Comparison of ENCODE assay signal across 25 mouse cellular contexts in the genomic region with DNA sequence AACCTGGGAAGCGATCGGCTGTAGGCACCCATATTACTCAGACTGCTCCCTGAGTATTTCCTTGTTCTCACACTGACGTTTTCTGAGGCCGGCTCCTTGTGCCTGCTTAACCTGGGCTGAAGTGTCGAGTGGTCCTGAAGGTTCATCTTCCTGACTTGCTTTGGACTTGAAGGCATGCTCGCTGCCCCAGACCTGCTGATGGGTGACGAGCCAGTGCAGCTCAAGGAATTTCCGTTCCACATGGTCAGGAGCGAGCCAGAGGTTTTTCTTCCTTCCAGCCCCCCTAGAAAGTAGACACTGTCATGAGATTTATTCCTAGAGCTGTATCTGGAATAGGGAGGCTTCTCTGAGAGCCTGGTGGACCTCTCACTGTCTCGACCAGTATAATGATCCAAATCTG.
"Had no signal": no experiment of that assay in that cellular context is flagged by ENCODE, and none has a peak within 500 bp of the region (broad histone marks: within the 10 kb centered on the region; RNA-seq: fewer than 3 reads in every experiment).

No protein-coding gene starts in this region.

- DNase-seq: gastrocnemius, adult 2 months; gastrocnemius, postnatal 10 days; gastrocnemius, postnatal 25 days; heart, adult 18-20 months; heart, postnatal 10 days; heart, postnatal 4 days; kidney, adult 8-10 months; liver; liver, embryonic 13.5 days had no signal

- H3K4me2 ChIP-seq: heart, embryonic 12.5 days; hindbrain, embryonic 12.5 days; hindbrain, embryonic 14.5 days; intestine, embryonic 15.5 days; limb, embryonic 12.5 days; liver, embryonic 11.5 days; liver, embryonic 13.5 days; liver, embryonic 15.5 days had no signal

- H3K4me3 ChIP-seq: gastrocnemius, adult 2 months; heart, embryonic 10.5 days; heart, embryonic 12.5 days; hindbrain, embryonic 10.5 days; hindbrain, embryonic 12.5 days; intestine, embryonic 15.5 days; layer of hippocampus, adult 2 months; left cerebral cortex, adult 2 months; limb, embryonic 10.5 days; limb, embryonic 12.5 days; liver, embryonic 13.5 days; liver, embryonic 15.5 days had no signal

- H3K27ac ChIP-seq: heart, embryonic 10.5 days; hindbrain, embryonic 10.5 days; hindbrain, embryonic 12.5 days; hindbrain, embryonic 14.5 days; intestine, embryonic 15.5 days; layer of hippocampus, adult 2 months; left cerebral cortex, adult 2 months; limb, embryonic 10.5 days; limb, embryonic 12.5 days; liver, embryonic 13.5 days; liver, embryonic 15.5 days had no signal

- H3K9me3 ChIP-seq: heart, embryonic 10.5 days; hindbrain, embryonic 12.5 days; intestine, embryonic 15.5 days; limb, embryonic 10.5 days; liver, embryonic 13.5 days; liver, embryonic 15.5 days had no signal

- ATAC-seq: forebrain, embryonic 16.5 days; hindbrain, embryonic 16.5 days; inflammation-experienced regulatory T-cells, adult 6 months; intestine, embryonic 15.5 days; intestine, postnatal 0 days had no signal

- H3K9ac ChIP-seq: heart, embryonic 12.5 days; hindbrain, embryonic 12.5 days; hindbrain, embryonic 14.5 days; intestine, embryonic 15.5 days; limb, embryonic 12.5 days; liver, embryonic 13.5 days; liver, embryonic 15.5 days had no signal

- H3K27me3 ChIP-seq: heart, embryonic 12.5 days; hindbrain, embryonic 12.5 days; intestine, embryonic 15.5 days; limb, embryonic 12.5 days; liver, embryonic 13.5 days; liver, embryonic 15.5 days had no signal

- H3K4me1 ChIP-seq: liver, embryonic 15.5 days had no signal
